Mouse (Mus musculus): ENCODE data around the gene Pptc7. TPM values are rescaled to one million over a fixed set of nuclear protein-coding genes. Genes with fewer than 3 reads are reported as not detected.

Pptc7 gene
- 10.9 TPM for polyA plus RNA-seq (2014; fragmentation: Illumina TruSeq; extraction: RNeasy Lipid Tissue Mini Kit (QIAGEN cat#74804); ENCODE audit: low read depth, low replicate concordance)

DNA sequence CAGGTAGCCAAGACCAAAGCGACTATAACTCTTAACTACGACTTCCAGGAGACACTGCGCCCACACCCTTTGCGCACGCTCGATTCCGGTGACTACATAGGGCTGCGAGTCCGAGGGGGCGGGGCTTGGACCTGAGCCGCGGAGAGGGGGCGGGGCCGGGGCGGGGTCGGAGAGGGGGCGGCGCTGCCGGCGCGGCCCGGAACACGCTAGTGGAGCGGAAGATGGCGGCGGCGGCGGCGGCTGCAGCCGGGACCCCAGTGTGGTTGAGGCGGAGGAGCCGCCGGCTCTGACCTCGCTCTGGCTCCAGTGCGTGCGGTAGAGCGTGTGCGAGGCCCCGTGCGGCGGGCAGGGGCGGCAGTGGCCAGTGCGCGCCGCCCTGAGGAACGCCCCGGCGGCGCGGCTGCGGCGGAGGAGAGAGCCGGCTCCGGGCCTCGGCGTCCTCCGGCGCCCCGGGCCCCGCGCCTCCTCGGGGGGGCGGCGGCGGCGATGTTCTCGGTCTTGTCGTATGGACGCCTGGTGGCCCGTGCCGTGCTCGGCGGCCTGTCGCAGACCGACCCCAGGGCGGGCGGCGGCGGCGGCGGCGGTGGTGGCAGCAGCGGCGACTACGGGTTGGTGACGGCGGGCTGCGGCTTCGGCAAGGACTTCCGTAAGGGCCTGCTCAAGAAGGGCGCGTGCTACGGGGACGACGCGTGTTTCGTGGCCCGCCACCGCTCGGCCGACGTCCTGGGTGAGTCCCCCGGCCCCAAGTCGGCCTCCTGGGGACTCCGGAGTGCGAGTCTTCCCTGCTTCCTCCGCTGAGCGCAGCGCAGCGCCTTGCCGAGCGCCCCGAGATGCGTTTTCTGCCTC, at the start of gene Pptc7:
Pptc7 (plus strand) TSS at position 183 of the 846 bp plus-strand sequence.

DNA sequence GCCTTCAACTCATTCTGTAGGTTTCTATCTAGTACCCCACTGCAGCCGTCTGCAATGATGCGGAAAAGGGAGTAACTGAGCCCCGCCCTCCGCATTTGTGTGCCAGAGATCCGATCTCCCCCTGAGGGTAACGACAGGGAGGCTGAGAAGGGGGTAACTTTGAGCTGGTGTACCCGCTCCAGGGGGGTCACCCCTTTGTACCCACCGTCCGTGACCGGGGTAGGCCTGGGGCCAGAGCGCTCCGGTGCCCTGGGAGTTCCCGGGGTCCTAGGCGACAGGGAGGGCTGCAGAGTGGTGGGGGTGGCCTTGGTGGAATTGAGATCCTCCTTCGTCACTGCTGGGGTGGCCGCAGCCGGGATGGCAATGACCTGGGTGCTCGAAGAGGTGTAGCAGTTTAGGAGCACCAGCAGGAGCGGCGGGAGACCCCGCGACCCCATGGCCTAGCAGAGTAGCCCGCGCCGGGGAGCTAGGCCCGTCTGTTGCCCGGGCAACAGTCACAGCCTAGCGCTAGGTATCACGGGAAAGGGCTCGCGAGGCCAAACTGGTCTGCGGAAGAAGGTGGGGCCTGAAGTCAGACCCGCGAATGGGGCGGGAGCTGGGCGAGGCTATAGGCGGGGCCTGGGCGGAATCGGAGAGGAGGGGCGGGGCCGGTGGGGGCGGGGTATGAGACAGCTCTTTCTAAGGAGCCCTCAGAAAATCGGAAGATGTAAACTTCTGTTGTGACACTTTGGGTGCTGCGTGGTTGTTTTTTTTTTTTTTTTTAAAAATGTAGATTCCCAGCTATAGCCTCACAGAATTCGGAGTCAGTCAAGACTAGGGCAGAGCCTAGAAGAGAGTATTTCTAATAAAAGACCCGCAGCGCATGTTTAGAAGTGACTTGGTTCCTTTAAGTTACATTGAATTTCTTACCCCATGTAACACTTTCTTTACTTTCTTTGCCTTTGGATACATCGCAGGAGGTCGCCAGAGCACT, 19.9 kb upstream of the Pptc7 start, which contains the start of gene Tctn1:
Tctn1 (minus strand) TSS at position 528 of the 973 bp plus-strand sequence.

GRCm38 (mm10) chr5:122353807-122354491, 69.8 kb downstream of the Pptc7 start, which contains the start of the genes Rad9b and Vps29:
TSS of gene Rad9b (minus strand) at chr5:122354233.
TSS of gene Vps29 (plus strand) at chr5:122354369.

GRCm38 (mm10) chr5:122371591-122372191, 87.5 kb downstream of the Pptc7 start, which contains the start of gene Gpn3:
TSS of gene Gpn3 (plus strand) at chr5:122371876.

DNA sequence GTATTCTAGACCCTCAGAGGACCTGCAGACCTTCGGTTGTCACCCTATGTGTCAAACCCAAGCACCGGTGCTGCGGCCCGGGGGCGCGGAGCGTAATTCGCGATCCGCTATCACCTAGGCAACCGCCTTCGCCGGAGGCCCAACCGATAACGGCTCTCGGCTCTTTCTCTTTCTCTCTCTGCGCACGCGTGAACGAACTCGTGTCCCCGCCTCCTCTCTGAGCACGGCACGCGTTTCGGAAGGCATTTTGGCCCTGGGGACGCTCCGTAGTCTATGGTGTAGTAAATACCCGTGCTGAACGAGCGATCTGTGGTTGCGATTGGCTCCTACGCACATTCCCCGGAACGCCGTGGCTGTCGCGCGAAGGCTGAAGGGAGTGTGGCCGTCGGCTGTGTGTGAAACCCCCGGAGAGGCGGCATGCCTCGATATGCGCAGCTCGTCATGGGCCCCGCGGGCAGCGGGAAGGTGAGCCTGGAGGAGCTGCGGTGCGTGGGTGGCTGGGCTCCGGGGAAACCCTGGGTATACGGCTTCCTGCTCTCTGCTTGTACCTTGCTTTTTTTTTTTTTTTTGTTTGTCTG, 88.1 kb downstream of the Pptc7 start, which contains the start of gene Fam216a:
Fam216a (minus strand) TSS at position 173 of the 578 bp plus-strand sequence.

Other genes starting within 250 kb of the Pptc7 start
- gene Cux2, start 234.3 kb upstream of the Pptc7 start, polyA plus RNA-seq (2014; fragmentation: Illumina TruSeq; extraction: RNeasy Lipid Tissue Mini Kit (QIAGEN cat#74804); ENCODE audit: low read depth, low replicate concordance) = 0.13 TPM
- gene Myl2, start 183.4 kb upstream of the Pptc7 start, polyA plus RNA-seq (2014; fragmentation: Illumina TruSeq; extraction: RNeasy Lipid Tissue Mini Kit (QIAGEN cat#74804); ENCODE audit: low read depth, low replicate concordance) = not detected
- not detected for gene Ccdc63, start 143.5 kb upstream of the Pptc7 start, polyA plus RNA-seq (2014; fragmentation: Illumina TruSeq; extraction: RNeasy Lipid Tissue Mini Kit (QIAGEN cat#74804); ENCODE audit: low read depth, low replicate concordance)
- gene Ppp1cc, start 126.1 kb upstream of the Pptc7 start, polyA plus RNA-seq (2014; fragmentation: Illumina TruSeq; extraction: RNeasy Lipid Tissue Mini Kit (QIAGEN cat#74804); ENCODE audit: low read depth, low replicate concordance) = 132 TPM
- not detected for gene Hvcn1, start 77.6 kb upstream of the Pptc7 start, polyA plus RNA-seq (2014; fragmentation: Illumina TruSeq; extraction: RNeasy Lipid Tissue Mini Kit (QIAGEN cat#74804); ENCODE audit: low read depth, low replicate concordance)
- 0.64 TPM for gene Tctn1, start 19.9 kb upstream of the Pptc7 start, polyA plus RNA-seq (2014; fragmentation: Illumina TruSeq; extraction: RNeasy Lipid Tissue Mini Kit (QIAGEN cat#74804); ENCODE audit: low read depth, low replicate concordance)
- 2.5 TPM for gene Rad9b, start 69.9 kb downstream of the Pptc7 start, polyA plus RNA-seq (2014; fragmentation: Illumina TruSeq; extraction: RNeasy Lipid Tissue Mini Kit (QIAGEN cat#74804); ENCODE audit: low read depth, low replicate concordance)
- gene Vps29, start 70.0 kb downstream of the Pptc7 start, polyA plus RNA-seq (2014; fragmentation: Illumina TruSeq; extraction: RNeasy Lipid Tissue Mini Kit (QIAGEN cat#74804); ENCODE audit: low read depth, low replicate concordance) = 75.7 TPM
- gene Gpn3, start 87.5 kb downstream of the Pptc7 start, polyA plus RNA-seq (2014; fragmentation: Illumina TruSeq; extraction: RNeasy Lipid Tissue Mini Kit (QIAGEN cat#74804); ENCODE audit: low read depth, low replicate concordance) = 11.6 TPM
- gene Fam216a, start 88.0 kb downstream of the Pptc7 start, polyA plus RNA-seq (2014; fragmentation: Illumina TruSeq; extraction: RNeasy Lipid Tissue Mini Kit (QIAGEN cat#74804); ENCODE audit: low read depth, low replicate concordance) = 2.3 TPM
- 64.0 TPM for gene Arpc3, start 107.5 kb downstream of the Pptc7 start, polyA plus RNA-seq (2014; fragmentation: Illumina TruSeq; extraction: RNeasy Lipid Tissue Mini Kit (QIAGEN cat#74804); ENCODE audit: low read depth, low replicate concordance)
- 3.9 TPM for gene Anapc7, start 137.3 kb downstream of the Pptc7 start, polyA plus RNA-seq (2014; fragmentation: Illumina TruSeq; extraction: RNeasy Lipid Tissue Mini Kit (QIAGEN cat#74804); ENCODE audit: low read depth, low replicate concordance)
- 101 TPM for gene Atp2a2, start 217.9 kb downstream of the Pptc7 start, polyA plus RNA-seq (2014; fragmentation: Illumina TruSeq; extraction: RNeasy Lipid Tissue Mini Kit (QIAGEN cat#74804); ENCODE audit: low read depth, low replicate concordance)

Data from liver, adult 10 weeks (tissue).